ENCODE assay signal across 8 mouse cellular contexts in genomic region chr4:148591171-148591630, GRCm38 (mm10). TPM values are rescaled to one million over a fixed set of nuclear protein-coding genes. Genes with fewer than 3 reads are reported as not detected.
DNase-seq lines count a peak whose midpoint lies in the region; ATAC-seq lines count a peak whose summit lies in the region.

Srm (plus strand) TSS chr4:148591503.

- WGBS in hindbrain, embryonic 15.5 days, result 0% methylated on average over 50 of the region's 50 CpGs
- under 1% methylated on average over 41 of the region's 50 CpGs for WGBS in macrophage (ENCODE audit: missing documents)

- peak within 1 kb of the TSS; percentile 82 for H3K4me2 ChIP-seq in hindbrain, embryonic 15.5 days

- H3K9ac ChIP-seq in hindbrain, embryonic 15.5 days, result peak within 1 kb of the TSS; percentile 87

- DNase-seq in T-cell, adult 2 months (ENCODE audit: low spot score), result peak; percentile 94
- DNase-seq in cerebellum, postnatal 36 days, result peak; percentile 96 to 98
- peak; percentile 95 to 97 for DNase-seq in frontal cortex, postnatal 36 days (ENCODE audit: low spot score in 2 of 2)
- DNase-seq in left cerebral cortex, adult 18-20 months (ENCODE audit: low spot score in 2 of 2), result peak; percentile 96 to 98
- peak; percentile 99 for DNase-seq in right cerebral cortex, adult 18-20 months
- DNase-seq in urinary bladder, postnatal 10 days (ENCODE audit: low spot score), result peak; percentile 93

- peaks cover 18% of the 10 kb centered on the region for H3K4me1 ChIP-seq in hindbrain, embryonic 15.5 days (replicated peaks)

- ATAC-seq in hindbrain, embryonic 15.5 days (ENCODE audit: low FRiP score, low read depth), result peak; percentile 99

- peaks cover 29% of the 10 kb centered on the region for H3K36me3 ChIP-seq in hindbrain, embryonic 15.5 days
- H3K36me3 ChIP-seq in macrophage (ENCODE audit: inconsistent target), result peaks cover 11% of the 10 kb centered on the region; the same call in 1 of the 2 replicates

- no peaks in the 10 kb centered on the region for H3K27me3 ChIP-seq in hindbrain, embryonic 15.5 days

- peak within 1 kb of the TSS; percentile 85 for H3K27ac ChIP-seq in hindbrain, embryonic 15.5 days (replicated peaks)
- H3K27ac ChIP-seq in macrophage, result peak within 1 kb of the TSS; percentile 18; the same call in 1 of the 2 replicates

- peak within 1 kb of the TSS; percentile 99 for H3K4me3 ChIP-seq in hindbrain, embryonic 15.5 days
- H3K4me3 ChIP-seq in macrophage (ENCODE audit: inconsistent target), result peak within 1 kb of the TSS; percentile 58

- peaks cover 12% of the 10 kb centered on the region for H3K79me2 ChIP-seq in macrophage (ENCODE audit: inconsistent target)

- no peaks in the 10 kb centered on the region for H3K9me3 ChIP-seq in hindbrain, embryonic 15.5 days

RNA-seq across cellular contexts. Expression of gene Srm, which starts in this region (rescaled TPM):
- 181 and 194 TPM in 2 replicates for polyA plus RNA-seq in hindbrain, embryonic 15.5 days (2015; fragmentation: Nextera tagmentation; extraction: Ambion mirVana)
- total RNA-seq in left cerebral cortex, adult 18-20 months (2021), result 10 to 100 TPM; 72.1 to 77.0 TPM
- 10 to 100 TPM in 1 of 26 experiments, 1 to 10 TPM in 23, under 1 TPM in 2; 0.66 to 10.9 (median 2.2) TPM for total RNA-seq in macrophage (2018; cell fraction: chromatin; rRNA removed)
- total RNA-seq in macrophage (2018; cell fraction: cytosol; rRNA removed), result 10 to 100 TPM; 10.4 to 24.9 (median 16.2) TPM
- 10 to 100 TPM in 3 of 26 experiments, 1 to 10 TPM in 23; 2.0 to 21.1 (median 4.4) TPM for total RNA-seq in macrophage (2018; cell fraction: nucleus; rRNA removed)
- 14.7 to 81.1 TPM (median 15.5 TPM) in 3 replicates for polyA plus RNA-seq in macrophage (2018)

Comparison
In these comparisons a context has a peak if more than half of its experiments do, and no peak if none do; other contexts are left out.
1. Peak in every context shown above with its lines: DNase-seq, ATAC-seq, H3K4me3 ChIP-seq and H3K27ac ChIP-seq.